Mouse (Mus musculus) splenic B cell, adult 2 months (primary cell): ENCODE results near the gene Sergef.

Source experiments
- DNase-seq: peaks from one replicate; pipeline ENCODE4 v3.0.0-alpha.2; 2011; ENCODE audit warnings: low read depth, low spot score
- H3K27me3 ChIP-seq: 2 replicates; pipeline ENCODE4 v1.6.1; 2012; ENCODE audit warnings: mild to moderate bottlenecking, low read length, moderate library complexity, mixed read lengths; ENCODE audit not compliant: control insufficient read depth, poor library complexity, insufficient read depth, severe bottlenecking
- H3K36me3 ChIP-seq: 2 replicates; pipeline ENCODE4 v1.6.1; 2012; ENCODE audit warnings: mild to moderate bottlenecking, low read length, moderate library complexity, mixed read lengths; ENCODE audit not compliant: control insufficient read depth, poor library complexity, insufficient read depth, severe bottlenecking

The Sergef gene

GRCm38 (mm10) chr7:46462287-46462686, 177.3 kb downstream of the Sergef start:
- H3K27me3 ChIP-seq, result no peaks in the 10 kb centered on the region
- no peaks in the 10 kb centered on the region for H3K36me3 ChIP-seq

GRCm38 (mm10) chr7:46459605-46460245, 179.9 kb downstream of the Sergef start:
- Histone ChIP-seq H3K27me3 (no peaks in the 10 kb centered on the region), H3K36me3 (no peaks in the 10 kb centered on the region)
- DNase-seq, result no peak

More at GRCm38 (mm10) chr7:46462287-46462686, 177.3 kb downstream of the Sergef start:
- no peak for DNase-seq

GRCm38 (mm10) chr7:46459200-46459599, 180.4 kb downstream of the Sergef start:
- Histone ChIP-seq H3K36me3 (no peaks in the 10 kb centered on the region), H3K27me3 (no peaks in the 10 kb centered on the region)
- no peak for DNase-seq

- no peaks in the 10 kb centered on the region for H3K27me3 ChIP-seq
- DNase-seq, result no peak
- no peaks in the 10 kb centered on the region for H3K36me3 ChIP-seq
These were observed 181.7 kb downstream of the Sergef start for GRCm38 (mm10) chr7:46457889-46458288.

GRCm38 (mm10) chr7:46453930-46454679, 185.5 kb downstream of the Sergef start:
- H3K27me3 ChIP-seq, result no peaks in the 10 kb centered on the region
- no peak for DNase-seq
- no peaks in the 10 kb centered on the region for H3K36me3 ChIP-seq

GRCm38 (mm10) chr7:46448922-46449645, 190.5 kb downstream of the Sergef start:
- no peak for DNase-seq
- Histone ChIP-seq H3K27me3 (no peaks in the 10 kb centered on the region), H3K36me3 (no peaks in the 10 kb centered on the region)

GRCm38 (mm10) chr7:46447473-46448165, 192.0 kb downstream of the Sergef start:
- Histone ChIP-seq H3K27me3 (no peaks in the 10 kb centered on the region), H3K36me3 (no peaks in the 10 kb centered on the region; the same call in 1 of the 2 replicates)
- DNase-seq, result no peak

- no peaks in the 10 kb centered on the region for H3K27me3 ChIP-seq
- H3K36me3 ChIP-seq, result no peaks in the 10 kb centered on the region; the same call in 1 of the 2 replicates
- no peak for DNase-seq
These were observed 193.7 kb downstream of the Sergef start for GRCm38 (mm10) chr7:46445896-46446295.

- Histone ChIP-seq H3K36me3 (no peaks in the 10 kb centered on the region; the same call in 1 of the 2 replicates), H3K27me3 (no peaks in the 10 kb centered on the region)
- no peak for DNase-seq
These were observed 196.4 kb downstream of the Sergef start for GRCm38 (mm10) chr7:46443163-46443562.

- H3K27me3 ChIP-seq, result no peaks in the 10 kb centered on the region
- no peak for DNase-seq
- no peaks in the 10 kb centered on the region; the same call in 1 of the 2 replicates for H3K36me3 ChIP-seq
These were observed 201.0 kb downstream of the Sergef start for GRCm38 (mm10) chr7:46438537-46439141.

GRCm38 (mm10) chr7:46435833-46436232, 203.8 kb downstream of the Sergef start:
- DNase-seq, result no peak
- Histone ChIP-seq H3K27me3 (no peaks in the 10 kb centered on the region), H3K36me3 (no peaks in the 10 kb centered on the region)

GRCm38 (mm10) chr7:46433874-46434273, 205.7 kb downstream of the Sergef start:
- no peak for DNase-seq
- H3K27me3 ChIP-seq, result no peaks in the 10 kb centered on the region
- no peaks in the 10 kb centered on the region for H3K36me3 ChIP-seq

- no peaks in the 10 kb centered on the region for H3K36me3 ChIP-seq
- DNase-seq, result no peak
- H3K27me3 ChIP-seq, result no peaks in the 10 kb centered on the region
These were observed 214.6 kb downstream of the Sergef start for GRCm38 (mm10) chr7:46425012-46425411.

GRCm38 (mm10) chr7:46423951-46424350, 215.7 kb downstream of the Sergef start:
- DNase-seq, result no peak
- H3K27me3 ChIP-seq, result no peaks in the 10 kb centered on the region
- H3K36me3 ChIP-seq, result no peaks in the 10 kb centered on the region
